Mouse (Mus musculus) ES-E14 (cell line): ENCODE measurements at regions not wholly inside any gene's neighbourhood (a gene's known extent, or its start where the extent isn't known, plus 50 kb on each side); places are given as distances from the start of the nearest gene placed in this dataset.

Experiments
- HCFC1 ChIP-seq: IDR thresholded peaks from 2 replicates; pipeline ENCODE4 v1.6.1; 2012; ENCODE audit warnings: low read length, inconsistent platforms, borderline replicate concordance; ENCODE audit not compliant: insufficient read depth
- MAFK ChIP-seq: IDR thresholded peaks from 2 replicates; pipeline ENCODE4 v1.6.1; 2014; ENCODE audit warnings: mild to moderate bottlenecking, low read depth, low read length, inconsistent platforms; ENCODE audit not compliant: insufficient read depth
- ZC3H11A ChIP-seq: IDR thresholded peaks from 2 replicates; pipeline ENCODE4 v1.6.1; 2012; ENCODE audit warnings: low read depth, mild to moderate bottlenecking, inconsistent platforms, low read length, borderline replicate concordance

GRCm38 (mm10) chr11:92858170-92858569 lies 239.7 kb upstream of the Car10 start:
- TF ChIP-seq ZC3H11A (no peak), HCFC1 (no peak), MAFK (no peak)
